13 mouse cellular contexts compared by ENCODE assay signal in the genomic region with DNA sequence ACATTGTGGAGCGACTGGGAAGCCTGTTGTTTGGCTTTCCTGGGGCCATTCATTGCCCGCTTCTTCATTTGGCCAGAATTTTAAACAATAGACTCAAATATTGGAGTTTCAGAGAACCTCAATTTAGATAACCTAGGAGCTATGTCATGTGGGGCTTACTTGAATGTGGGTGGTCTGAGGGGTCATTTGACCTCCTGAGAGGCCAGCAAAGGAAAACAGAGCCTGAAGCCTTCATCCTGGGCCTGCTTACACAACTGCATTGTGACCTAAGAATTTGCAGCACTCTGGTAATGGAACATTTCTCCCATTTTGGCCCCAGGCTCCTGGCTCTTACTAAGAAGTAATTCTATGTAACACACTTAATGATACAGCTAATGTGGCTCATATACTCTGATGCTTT.
"Had no signal": no experiment of that assay in that cellular context is flagged by ENCODE, and none has a peak within 500 bp of the region (broad histone marks: within the 10 kb centered on the region; RNA-seq: fewer than 3 reads in every experiment).

No protein-coding gene starts in this region.

- H3K36me3 ChIP-seq: midbrain, embryonic 12.5 days; midbrain, embryonic 15.5 days; neural tube, embryonic 12.5 days; stomach, embryonic 15.5 days had no signal

- H3K27ac ChIP-seq: midbrain, embryonic 12.5 days; midbrain, embryonic 15.5 days; neural tube, embryonic 12.5 days; stomach, embryonic 15.5 days; stomach, postnatal 0 days had no signal

- H3K4me1 ChIP-seq: midbrain, embryonic 12.5 days; midbrain, embryonic 15.5 days; neural tube, embryonic 12.5 days; stomach, embryonic 15.5 days had no signal

- H3K4me3 ChIP-seq: midbrain, embryonic 12.5 days; midbrain, embryonic 15.5 days; neural tube, embryonic 12.5 days; stomach, embryonic 15.5 days had no signal

- ATAC-seq: midbrain, embryonic 15.5 days had no signal

- H3K27me3 ChIP-seq: midbrain, embryonic 12.5 days; midbrain, embryonic 15.5 days; neural tube, embryonic 12.5 days; stomach, embryonic 15.5 days had no signal

- H3K9ac ChIP-seq: lung, embryonic 14.5 days; midbrain, embryonic 12.5 days; midbrain, embryonic 15.5 days; neural tube, embryonic 12.5 days; stomach, embryonic 15.5 days had no signal

- DNase-seq: lung, adult 18-20 months; lung, embryonic 14.5 days; lung, postnatal 10 days; lung, postnatal 4 days; right cerebral cortex, postnatal 14 days; thymus, adult 2 months; thymus, postnatal 25 days; thymus, postnatal 4 days had no signal

- H3K4me2 ChIP-seq: lung, embryonic 14.5 days; midbrain, embryonic 12.5 days; midbrain, embryonic 15.5 days; neural tube, embryonic 12.5 days; stomach, embryonic 15.5 days had no signal

- H3K9me3 ChIP-seq: midbrain, embryonic 12.5 days; midbrain, embryonic 15.5 days; neural tube, embryonic 12.5 days; stomach, embryonic 15.5 days had no signal
